Mouse (Mus musculus): ENCODE data around the gene Cracr2b. TPM values are rescaled to one million over a fixed set of nuclear protein-coding genes. Genes with fewer than 3 reads are reported as not detected.

Gene Cracr2b
- total and polyA plus RNA-seq, 2 experiments from 2014 or later, result 6.7 to 7.2 TPM

DNA sequence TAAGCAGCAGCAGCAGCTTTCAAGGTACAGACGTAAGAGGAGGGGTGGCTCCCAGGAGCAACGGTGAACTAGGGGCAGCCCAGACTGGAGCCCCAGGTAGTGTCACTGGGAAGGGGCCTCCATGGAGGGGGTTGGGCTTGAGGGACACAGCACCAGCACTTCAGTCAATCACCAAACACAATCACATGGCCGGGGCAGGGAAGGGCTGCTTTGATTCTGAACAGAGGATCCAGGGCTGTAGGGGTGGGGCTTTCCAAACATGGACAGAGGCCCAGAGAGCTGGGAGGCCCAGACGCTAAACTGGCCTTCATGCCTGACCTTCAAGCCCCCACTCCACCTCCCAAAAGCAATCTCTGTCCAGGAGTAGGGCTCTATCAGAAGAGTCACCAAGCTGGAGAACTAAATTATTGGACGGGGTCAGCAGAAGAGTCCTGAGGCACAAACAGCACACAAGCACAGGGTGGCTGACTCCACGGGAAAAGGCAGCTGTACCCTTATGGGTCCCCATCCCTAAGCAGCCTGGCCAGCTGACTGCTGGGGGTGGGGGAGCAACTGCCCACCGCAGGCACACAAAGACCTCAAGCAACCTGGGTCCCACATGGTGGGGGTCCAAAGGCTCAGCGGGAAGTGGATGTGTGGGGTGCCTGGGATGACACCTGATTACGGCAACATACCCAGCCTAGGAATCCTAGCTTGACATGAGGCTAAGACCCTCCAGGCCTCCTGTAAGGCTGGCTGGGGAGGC, 30.9 kb upstream of the Cracr2b start:
- 65% methylated on average over 9 of the region's 9 CpGs for WGBS
- Histone ChIP-seq H3K9me3 (ENCODE audit: low read length) (no peaks in the 10 kb centered on the region), H3K27me3 (ENCODE audit: insufficient read depth, low read length) (no peaks in the 10 kb centered on the region), H3K27ac (ENCODE audit: low read depth, low read length) (0 out of 2 replicates have a peak overlapping the region, but pooled peaks have one; percentile 77), H3K36me3 (ENCODE audit: insufficient read depth) (peaks cover 48% of the 10 kb centered on the region), H3K4me1 (ENCODE audit: insufficient read depth) (peaks cover 18% of the 10 kb centered on the region), H3K4me3 (ENCODE audit: low read depth, low read length) (peak overlapping the region; percentile 45; the same call in 1 of the 2 replicates), H3K9ac (peak overlapping the region; percentile 71; the same call in 1 of the 2 replicates), H3K4me2 (ENCODE audit: low read depth) (peak overlapping the region; percentile 75)
- DNase-seq (no peak), ATAC-seq (no peak)
- no peak for TF ChIP-seq CTCF (IDR thresholded peaks at IDR 0.05; ENCODE audit: low read depth)

DNA sequence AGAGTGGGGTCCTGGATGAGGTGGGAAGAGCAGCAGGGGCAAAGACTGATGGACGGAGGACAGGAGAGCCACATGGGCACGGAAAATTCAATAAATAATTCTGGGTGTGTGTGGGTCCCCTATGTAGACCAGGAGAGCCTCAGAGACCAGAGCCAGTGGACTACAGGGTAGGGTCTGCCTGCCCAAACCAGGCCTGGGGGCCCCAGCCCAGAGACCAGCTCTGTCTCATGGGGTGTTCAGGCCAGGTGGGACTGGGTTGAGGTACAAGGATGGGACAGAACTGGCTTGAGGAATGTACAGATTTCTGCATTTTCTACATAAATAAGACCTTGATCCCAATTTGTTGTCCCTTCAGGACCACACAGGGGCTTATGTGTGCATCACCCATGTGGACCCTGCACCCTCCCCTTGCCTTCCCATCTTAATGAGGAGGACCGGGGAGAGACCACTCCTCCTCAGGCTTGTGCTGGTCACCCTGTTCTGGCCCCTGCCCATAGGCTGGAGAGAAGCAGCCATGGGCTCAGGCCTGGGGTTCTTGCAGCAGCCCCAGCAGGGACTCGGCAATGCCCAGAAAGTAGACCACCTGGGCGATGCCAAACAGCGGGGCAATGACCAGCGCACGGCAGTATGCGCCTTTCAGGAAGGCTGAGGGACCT, 30.2 kb upstream of the Cracr2b start:
- 95% methylated on average over 9 of the region's 9 CpGs for WGBS
- ATAC-seq (no peak), DNase-seq (no peak)
- Histone ChIP-seq H3K27me3 (ENCODE audit: insufficient read depth, low read length) (no peaks in the 10 kb centered on the region), H3K4me3 (ENCODE audit: low read depth, low read length) (no peak overlapping the region), H3K9ac (no peak overlapping the region), H3K4me1 (ENCODE audit: insufficient read depth) (peaks cover 22% of the 10 kb centered on the region), H3K36me3 (ENCODE audit: insufficient read depth) (peaks cover 48% of the 10 kb centered on the region), H3K9me3 (ENCODE audit: low read length) (no peaks in the 10 kb centered on the region), H3K27ac (ENCODE audit: low read depth, low read length) (no peak overlapping the region), H3K4me2 (ENCODE audit: low read depth) (no peak overlapping the region)
- no peak for TF ChIP-seq CTCF (IDR thresholded peaks at IDR 0.05; ENCODE audit: low read depth)

DNA sequence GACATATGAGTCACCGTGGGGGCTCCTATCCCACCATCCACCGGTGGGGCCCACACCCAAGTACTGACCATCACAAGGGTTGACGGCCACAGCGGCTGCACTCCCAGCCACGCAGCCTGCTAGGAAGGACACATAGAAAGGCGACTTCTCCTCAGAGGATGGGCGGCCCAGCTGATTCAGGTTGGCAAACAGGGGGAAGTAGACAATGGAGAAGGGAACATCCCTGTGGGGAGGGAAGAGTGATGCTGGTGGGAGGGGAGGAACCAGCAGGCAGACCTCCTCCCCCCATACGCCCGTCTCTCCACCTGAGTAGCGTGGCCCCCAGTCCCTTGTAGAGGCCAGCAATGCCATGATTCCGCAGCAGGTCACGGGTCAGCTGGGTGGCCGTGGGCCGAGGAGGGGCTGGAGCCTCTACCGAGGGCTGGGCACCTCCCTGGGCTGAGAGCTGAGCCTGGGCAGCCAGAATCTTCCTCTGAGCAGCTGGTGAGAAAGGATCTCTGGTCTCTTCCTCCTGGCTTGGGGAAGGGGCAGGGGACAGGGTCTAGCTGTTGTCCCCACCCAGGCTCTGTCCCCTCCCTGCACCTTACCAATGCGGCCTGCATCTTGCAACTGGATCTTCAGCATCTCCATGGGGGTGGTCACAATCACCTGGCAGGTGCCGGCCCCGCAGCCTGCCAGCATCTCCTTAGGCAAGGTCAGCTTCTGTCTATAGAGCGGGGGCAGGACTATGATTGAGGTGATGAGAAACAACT, 29.3 kb upstream of the Cracr2b start:
- Histone ChIP-seq H3K27me3 (ENCODE audit: insufficient read depth, low read length) (no peaks in the 10 kb centered on the region), H3K9me3 (ENCODE audit: low read length) (no peaks in the 10 kb centered on the region), H3K4me1 (ENCODE audit: insufficient read depth) (peaks cover 29% of the 10 kb centered on the region), H3K9ac (no peak overlapping the region), H3K27ac (ENCODE audit: low read depth, low read length) (no peak overlapping the region), H3K36me3 (ENCODE audit: insufficient read depth) (peaks cover 43% of the 10 kb centered on the region), H3K4me2 (ENCODE audit: low read depth) (no peak overlapping the region), H3K4me3 (ENCODE audit: low read depth, low read length) (no peak overlapping the region)
- no peak for ATAC-seq
- no peak for TF ChIP-seq CTCF (IDR thresholded peaks at IDR 0.05; ENCODE audit: low read depth)
- no peak for DNase-seq
- 94% methylated on average over 19 of the region's 19 CpGs for WGBS

DNA sequence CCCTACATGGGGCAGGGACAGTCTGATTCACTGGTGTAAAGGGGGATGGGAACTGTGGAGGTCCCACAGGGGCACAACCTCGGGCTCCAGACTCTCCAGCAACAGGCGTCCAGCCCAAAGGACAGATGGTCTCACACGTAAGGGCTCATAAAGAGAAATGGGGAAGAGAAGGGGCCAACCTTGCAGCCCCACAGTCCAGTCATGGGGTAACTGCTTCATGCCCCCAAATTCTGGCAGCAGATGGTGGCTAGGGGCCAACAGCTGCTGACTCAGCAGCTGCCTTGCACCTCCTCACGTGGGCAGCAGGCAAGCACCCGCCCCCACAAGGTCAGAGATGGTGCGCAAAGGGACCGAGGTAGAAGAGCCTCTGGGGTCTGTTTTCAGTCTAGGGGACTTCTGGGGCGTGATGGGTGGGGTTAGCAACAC, 28.7 kb upstream of the Cracr2b start:
- TF ChIP-seq CTCF (IDR thresholded peaks at IDR 0.05; ENCODE audit: low read depth), result no peak
- Histone ChIP-seq H3K9me3 (ENCODE audit: low read length) (no peaks in the 10 kb centered on the region), H3K27ac (ENCODE audit: low read depth, low read length) (no peak overlapping the region), H3K9ac (no peak overlapping the region), H3K36me3 (ENCODE audit: insufficient read depth) (peaks cover 38% of the 10 kb centered on the region), H3K4me3 (ENCODE audit: low read depth, low read length) (no peak overlapping the region), H3K4me2 (ENCODE audit: low read depth) (no peak overlapping the region), H3K4me1 (ENCODE audit: insufficient read depth) (peaks cover 31% of the 10 kb centered on the region), H3K27me3 (ENCODE audit: insufficient read depth, low read length) (no peaks in the 10 kb centered on the region)
- ATAC-seq (no peak), DNase-seq (no peak)
- WGBS, result 82% methylated on average over 8 of the region's 8 CpGs

DNA sequence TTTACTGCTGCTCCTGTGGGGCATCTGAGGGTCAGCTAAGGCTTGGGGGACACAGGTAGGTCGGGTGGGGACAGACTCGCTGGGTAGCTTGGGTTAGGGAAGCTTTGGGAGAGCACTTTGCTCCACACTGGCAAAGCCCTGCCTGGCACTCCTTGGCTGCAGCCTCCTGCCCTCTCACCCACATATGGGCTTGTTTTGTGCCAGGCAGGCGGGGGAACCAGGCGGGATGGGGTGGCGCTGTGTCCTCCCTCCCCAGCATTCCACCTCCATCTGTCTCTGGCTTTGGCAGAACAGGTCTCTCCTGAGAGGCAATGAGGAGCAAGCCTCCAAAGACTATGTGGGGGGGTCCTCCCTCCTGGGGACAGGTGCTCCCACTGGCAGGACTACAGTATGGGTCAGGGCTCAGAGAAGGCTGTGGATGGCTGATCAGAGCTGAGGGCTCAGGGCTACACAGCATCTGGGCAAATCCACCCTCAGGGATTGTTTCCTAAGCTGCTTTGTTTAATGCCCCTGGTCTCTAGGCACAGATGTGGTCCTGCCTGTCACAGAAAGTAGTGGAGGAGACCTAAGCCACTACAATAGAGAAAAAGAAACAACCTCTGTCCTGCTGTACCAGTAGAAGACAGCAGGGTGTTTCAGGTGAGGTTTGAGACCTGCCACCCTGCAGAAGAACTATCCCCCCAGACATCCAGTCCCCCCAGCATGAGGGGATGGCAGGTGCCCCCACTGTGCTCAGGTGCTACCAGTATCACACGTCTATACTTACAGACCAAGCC, 28.0 kb upstream of the Cracr2b start:
- TF ChIP-seq CTCF (IDR thresholded peaks at IDR 0.05; ENCODE audit: low read depth), result no peak
- Histone ChIP-seq H3K36me3 (ENCODE audit: insufficient read depth) (peaks cover 38% of the 10 kb centered on the region), H3K27ac (ENCODE audit: low read depth, low read length) (no peak overlapping the region), H3K4me3 (ENCODE audit: low read depth, low read length) (no peak overlapping the region), H3K27me3 (ENCODE audit: insufficient read depth, low read length) (no peaks in the 10 kb centered on the region), H3K9me3 (ENCODE audit: low read length) (no peaks in the 10 kb centered on the region), H3K9ac (0 out of 2 replicates have a peak overlapping the region, but pooled peaks have one; percentile 66), H3K4me1 (ENCODE audit: insufficient read depth) (peaks cover 35% of the 10 kb centered on the region), H3K4me2 (ENCODE audit: low read depth) (0 out of 2 replicates have a peak overlapping the region, but pooled peaks have one; percentile 87)
- 73% methylated on average over 6 of the region's 6 CpGs for WGBS
- ATAC-seq, result no peak
- no peak for DNase-seq
